Mouse (Mus musculus) CD8-positive naive resting alpha-beta T cell, adult 2 months (primary cell): ENCODE measurements around the gene Cct6b.
"Not testable (repeated sequence)": the region's sequence is repeated elsewhere in the genome, so short reads cannot be mapped to it uniquely, and the experiment has no call there.

Experiments
- DNase-seq, 2 experiments: peaks; one replicate each; pipeline ENCODE4 v3.0.0; 2022; ENCODE audit warnings: low read depth in 2 of 2, low spot score in 2 of 2

The Cct6b gene

DNA sequence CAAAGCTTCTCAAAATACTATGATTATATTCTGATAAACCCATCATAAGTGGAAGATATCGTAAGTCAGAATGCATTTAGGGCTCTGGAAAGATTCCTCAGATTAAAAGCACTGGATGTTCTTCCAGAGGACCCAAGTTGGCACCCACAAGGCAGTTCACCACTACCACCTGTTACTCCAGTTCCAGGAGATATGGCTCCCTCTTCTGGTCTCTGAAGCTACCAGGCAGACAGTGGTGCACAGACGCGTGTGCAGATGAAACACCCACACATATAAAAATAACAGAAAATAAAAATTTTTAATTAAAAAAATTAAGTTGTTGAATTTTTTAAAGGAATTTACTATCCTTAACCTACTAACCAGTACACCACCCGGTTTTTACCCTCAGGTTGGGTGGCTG, 55.2 kb downstream of the Cct6b start:
- no peak for DNase-seq

- no peak for DNase-seq
These were observed 59.0 kb downstream of the Cct6b start for GRCm38 (mm10) chr11:82705082-82705481.

GRCm38 (mm10) chr11:82699865-82700410, 64.2 kb downstream of the Cct6b start:
- no peak for DNase-seq

- no peak for DNase-seq
These were observed 68.2 kb downstream of the Cct6b start for GRCm38 (mm10) chr11:82695930-82696329.

GRCm38 (mm10) chr11:82694947-82695346, 69.2 kb downstream of the Cct6b start:
- DNase-seq, result not testable (repeated sequence)

DNA sequence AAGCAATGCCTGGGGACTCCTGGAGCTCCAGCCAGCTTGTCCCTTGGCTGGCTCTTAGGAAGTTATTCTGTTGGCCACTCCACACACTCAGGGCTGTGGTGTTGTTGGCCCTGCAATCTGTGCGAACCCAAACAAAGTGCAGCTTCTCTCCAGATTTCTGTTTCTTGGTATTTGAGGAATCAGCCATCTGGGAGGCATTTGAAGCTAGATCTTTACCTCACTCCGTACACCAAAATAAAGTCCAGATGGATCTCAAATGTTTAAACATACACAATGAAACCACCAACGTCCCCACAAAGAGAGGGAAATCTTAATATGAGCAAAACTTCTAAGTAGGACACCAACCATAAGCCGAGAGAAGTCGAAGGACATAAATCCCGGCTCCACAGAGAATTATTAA, 71.5 kb downstream of the Cct6b start:
- DNase-seq, result no peak

DNA sequence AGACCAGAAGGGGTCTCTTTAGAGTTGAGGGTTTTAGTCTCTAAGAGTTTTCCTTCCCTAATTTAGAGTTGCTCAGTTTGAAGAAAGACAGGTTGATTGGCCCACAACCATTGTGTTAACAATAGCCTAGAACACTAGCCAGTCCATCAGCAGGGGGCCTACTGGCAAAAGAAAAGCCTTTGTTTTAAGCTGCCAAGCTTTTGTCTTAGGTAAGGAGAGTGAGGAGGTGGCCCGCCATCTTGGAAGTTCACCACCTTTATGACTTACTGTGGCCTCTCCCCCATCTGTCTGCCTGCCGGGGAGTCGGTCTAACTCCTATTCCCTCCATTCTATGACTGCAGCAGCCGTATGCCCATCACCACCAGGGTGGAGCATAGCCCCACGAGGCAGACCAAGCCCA, 73.6 kb downstream of the Cct6b start:
- DNase-seq, result no peak

DNA sequence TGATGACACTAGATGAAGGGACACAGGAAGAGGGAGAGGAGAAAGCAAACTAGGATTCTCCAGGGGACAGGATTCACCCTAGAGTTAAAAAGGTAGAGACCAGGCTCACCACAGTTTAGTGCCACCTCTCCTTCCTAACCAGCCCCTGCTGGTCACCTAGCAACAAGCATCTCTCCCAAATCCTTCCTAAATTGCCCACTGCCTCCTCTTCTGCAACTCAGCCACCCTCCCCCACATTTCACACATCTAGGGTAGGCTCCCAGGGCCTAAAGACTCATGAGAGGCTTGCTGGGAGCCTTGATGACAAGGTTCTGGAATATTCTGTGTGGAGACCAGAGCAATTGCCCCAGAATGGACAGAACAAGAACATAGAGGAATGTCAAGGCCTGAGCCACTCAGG, 76.5 kb downstream of the Cct6b start:
- DNase-seq, result no peak

DNA sequence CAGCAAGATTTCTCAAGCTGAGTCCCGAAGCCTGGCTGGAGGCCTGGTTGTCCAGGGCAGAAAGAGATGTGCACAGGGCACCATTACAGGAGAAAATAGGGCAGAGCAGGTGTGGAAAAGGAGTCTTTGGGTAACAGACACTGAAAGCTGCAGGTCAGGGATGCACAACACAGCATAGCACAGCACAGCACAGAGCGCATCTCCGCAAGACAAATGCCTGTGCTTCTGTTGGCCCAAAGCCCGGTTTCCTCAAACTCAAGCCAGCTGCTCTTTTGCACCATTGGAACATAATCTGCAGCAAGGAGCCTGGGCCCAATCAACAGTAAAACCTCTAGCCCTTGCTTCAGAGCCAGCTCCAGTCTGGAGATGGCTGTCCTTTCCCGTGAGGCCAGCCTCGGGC, 79.4 kb downstream of the Cct6b start:
- no peak for DNase-seq

GRCm38 (mm10) chr11:82683765-82684505, 80.2 kb downstream of the Cct6b start:
- DNase-seq, result no peak

DNA sequence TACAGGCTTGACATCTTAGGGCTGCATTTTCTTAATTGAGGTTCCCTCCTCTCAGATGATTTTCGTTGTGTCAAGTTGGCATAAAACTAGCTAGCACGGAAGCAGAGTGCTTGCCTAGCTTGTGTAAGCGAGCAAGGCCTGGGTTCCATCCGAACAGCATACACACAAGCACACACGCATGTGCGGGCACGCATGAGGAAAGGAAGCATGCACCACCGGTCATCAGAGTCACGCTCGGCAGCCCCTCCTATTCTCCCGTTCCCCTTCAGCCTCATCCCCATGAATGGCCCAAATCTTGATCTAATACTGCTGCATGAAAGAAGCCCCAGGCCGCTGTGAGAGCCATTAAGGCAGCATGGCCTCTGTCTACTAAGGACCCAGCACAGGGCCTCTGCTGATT, 85.6 kb downstream of the Cct6b start:
- DNase-seq, result no peak
